Mouse (Mus musculus): ENCODE results near the gene Pde2a.

DNA sequence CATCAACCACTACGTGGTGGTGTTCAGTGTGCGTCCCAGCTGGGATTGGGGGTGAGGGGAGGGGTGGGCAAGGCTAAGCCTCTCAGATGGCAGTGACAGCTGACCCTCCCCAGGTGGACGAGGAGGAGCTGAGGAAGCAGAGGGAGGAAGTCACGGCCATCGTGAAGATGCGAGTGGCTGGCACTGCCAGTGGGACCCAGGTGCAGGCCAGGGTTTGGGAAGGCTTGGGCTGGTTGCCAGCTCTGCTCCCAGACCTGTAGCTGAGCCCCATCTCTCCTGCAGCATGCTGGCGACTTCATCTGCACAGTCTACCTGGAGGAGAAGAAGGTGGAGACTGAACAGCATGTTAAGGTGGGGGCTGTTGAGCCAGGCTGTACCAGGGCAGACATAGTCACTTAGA lies 20.0 kb upstream of the Pde2a start:
- TF ChIP-seq CTCF (IDR thresholded peaks at IDR 0.05; ENCODE audit: control insufficient read depth, insufficient read depth, low read length) (no peak), POLR2A (IDR thresholded peaks at IDR 0.05; ENCODE audit: borderline replicate concordance, control insufficient read depth, low read depth, low read length) (no peak)
